Mouse (Mus musculus) bone marrow macrophage, adult 2 months (primary cell): Measurements from ENCODE around the gene Acrbp.

Experiments used
- CTCF ChIP-seq: IDR thresholded peaks from 2 replicates; pipeline ENCODE4 v1.5.1; 2012; ENCODE audit warnings: low read depth, mild to moderate bottlenecking, low read length, moderate library complexity
- POLR2A ChIP-seq: IDR thresholded peaks from 2 replicates; pipeline ENCODE4 v1.6.1; 2012; ENCODE audit warnings: mild to moderate bottlenecking, low read depth, low read length, borderline replicate concordance

GRCm38 (mm10) chr6:125081394-125081793, 31.9 kb downstream of the Acrbp start:
- TF ChIP-seq CTCF (no peak), POLR2A (no peak)
